Mouse (Mus musculus) ES-E14 (cell line): ENCODE measurements around the gene Tspo2.

Experiments
- CHD2 ChIP-seq: IDR thresholded peaks from 2 replicates; pipeline ENCODE4 v1.6.1; 2014; ENCODE audit warnings: mild to moderate bottlenecking, low read depth, low read length, inconsistent platforms
- HCFC1 ChIP-seq: IDR thresholded peaks from 2 replicates; pipeline ENCODE4 v1.6.1; 2012; ENCODE audit warnings: low read length, inconsistent platforms, borderline replicate concordance; ENCODE audit not compliant: insufficient read depth

DNA sequence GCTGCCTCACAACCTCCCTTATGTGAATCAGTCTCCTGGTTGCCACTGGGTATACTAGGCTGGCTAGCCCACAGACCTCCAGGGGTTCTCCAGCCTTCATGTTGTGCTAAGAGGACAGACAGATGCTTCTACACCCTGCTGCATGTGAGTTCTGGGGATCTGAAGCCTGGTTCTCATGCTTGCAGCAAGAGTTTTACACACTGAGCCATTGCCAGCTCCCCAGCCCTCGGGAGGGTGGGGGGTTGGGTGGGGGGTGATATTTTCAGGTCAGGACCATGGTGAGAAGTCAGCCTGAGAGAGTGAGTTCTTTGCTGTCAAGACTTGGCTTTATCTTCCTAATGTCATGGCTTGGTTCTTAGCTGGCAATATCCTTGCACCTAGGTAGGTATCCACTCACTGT lies 32.5 kb downstream of the Tspo2 start:
- TF ChIP-seq HCFC1 (no peak), CHD2 (no peak)
